Comparison of ENCODE assay signal across 16 mouse cellular contexts in the genomic region with DNA sequence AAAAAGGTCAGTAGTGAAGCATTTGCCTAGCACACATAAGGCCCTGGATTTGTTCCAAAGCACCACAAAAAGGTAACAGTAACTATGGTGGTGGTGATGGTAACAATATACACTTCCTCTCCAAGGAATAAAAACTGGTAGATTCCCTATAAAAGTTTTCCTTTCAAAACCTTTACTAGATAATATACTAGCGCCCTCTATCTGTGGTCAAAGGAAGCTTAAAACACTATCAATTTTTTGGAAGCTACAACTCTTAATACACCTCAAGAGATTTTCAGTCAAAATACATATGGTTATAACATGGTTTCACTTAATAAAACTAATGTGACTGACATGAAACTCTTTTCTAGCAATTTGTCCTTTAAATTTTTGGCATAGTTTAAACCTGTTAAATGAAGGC.
DNase-seq lines count a peak whose midpoint lies in the region; ATAC-seq and TF ChIP-seq lines count a peak whose summit lies in the region.
"Had no signal": no experiment of that assay in that cellular context is flagged by ENCODE, and none has a peak within 500 bp of the region (broad histone marks: within the 10 kb centered on the region; RNA-seq: fewer than 3 reads in every experiment).

No protein-coding gene starts in this region.

- H3K9ac ChIP-seq in heart, adult 2 months (ENCODE audit: low read depth, low read length), result no peak overlapping the region
- no peak overlapping the region for H3K9ac ChIP-seq in lung, embryonic 14.5 days
- H3K9ac ChIP-seq: stomach, embryonic 15.5 days had no signal

- DNase-seq in heart, adult 2 months, result no peak
- DNase-seq in heart, postnatal 4 days, result no peak
- peak; percentile 48 for DNase-seq in lung, embryonic 14.5 days
- DNase-seq in lung, postnatal 36 days, result no peak
- no peak for DNase-seq in spleen, postnatal 36 days (ENCODE audit: low spot score in 2 of 2)
- DNase-seq in kidney, postnatal 25 days, result no peak
- DNase-seq: cerebellum, adult 11 months; gastrocnemius, postnatal 14 days; kidney, postnatal 14 days; layer of hippocampus, postnatal 36 days; thymus, postnatal 14 days had no signal

- no peaks in the 10 kb centered on the region for H3K4me1 ChIP-seq in heart, adult 2 months (ENCODE audit: control insufficient read depth, insufficient read depth, low read length)
- H3K4me1 ChIP-seq in lung, embryonic 14.5 days (ENCODE audit: insufficient read depth), result no peaks in the 10 kb centered on the region
- no peaks in the 10 kb centered on the region for H3K4me1 ChIP-seq in E14TG2a.4 (replicated peaks; ENCODE audit: low read depth, low read length)
- H3K4me1 ChIP-seq: heart, embryonic 10.5 days; stomach, embryonic 15.5 days had no signal

- TF ChIP-seq POLR2A in heart, adult 2 months (IDR thresholded peaks at IDR 0.05; ENCODE audit: insufficient read depth, low read depth, low read length), result no peak

- no peaks in the 10 kb centered on the region for H3K79me2 ChIP-seq in heart, adult 2 months (replicated peaks; ENCODE audit: control insufficient read depth, insufficient read depth, low read length)

- H3K9me3 ChIP-seq in lung, embryonic 14.5 days (ENCODE audit: low read depth, low read length), result no peaks in the 10 kb centered on the region
- H3K9me3 ChIP-seq in E14TG2a.4 (ENCODE audit: low read length), result peaks cover 8% of the 10 kb centered on the region; the same call in 1 of the 2 replicates
- H3K9me3 ChIP-seq: heart, embryonic 10.5 days; stomach, embryonic 15.5 days had no signal

- no peaks in the 10 kb centered on the region; the same call in 1 of the 2 replicates for H3K36me3 ChIP-seq in heart, adult 2 months (ENCODE audit: control insufficient read depth, insufficient read depth, low read length)
- peaks cover 27% of the 10 kb centered on the region; the same call in 1 of the 2 replicates for H3K36me3 ChIP-seq in lung, embryonic 14.5 days (ENCODE audit: insufficient read depth)
- peaks cover 37% of the 10 kb centered on the region for H3K36me3 ChIP-seq in E14TG2a.4 (ENCODE audit: insufficient read depth, low read length)

- H3K4me3 ChIP-seq in heart, adult 2 months, result no peak overlapping the region
- H3K4me3 ChIP-seq in lung, embryonic 14.5 days (ENCODE audit: low read depth, low read length), result no peak overlapping the region
- no peak overlapping the region for H3K4me3 ChIP-seq in E14TG2a.4 (replicated peaks; ENCODE audit: low read length)
- H3K4me3 ChIP-seq: heart, embryonic 10.5 days; stomach, embryonic 15.5 days had no signal

- no peak for TF ChIP-seq EP300 in heart, adult 2 months (IDR thresholded peaks at IDR 0.05; ENCODE audit: insufficient read depth, low read depth, low read length)

- H3K27ac ChIP-seq in heart, adult 2 months, result no peak overlapping the region
- no peak overlapping the region for H3K27ac ChIP-seq in lung, embryonic 14.5 days (ENCODE audit: low read depth)
- H3K27ac ChIP-seq: heart, embryonic 10.5 days; stomach, embryonic 15.5 days had no signal

- no peaks in the 10 kb centered on the region for H3K27me3 ChIP-seq in heart, adult 2 months (ENCODE audit: control insufficient read depth, insufficient read depth, low read length)
- H3K27me3 ChIP-seq in lung, embryonic 14.5 days (ENCODE audit: insufficient read depth, low read length), result no peaks in the 10 kb centered on the region
- H3K27me3 ChIP-seq in E14TG2a.4 (ENCODE audit: insufficient read depth, low read length), result no peaks in the 10 kb centered on the region
- H3K27me3 ChIP-seq: stomach, embryonic 15.5 days had no signal

- intact Hi-C loops in heart, adult 2 months (cut with DNase I), result no loop called here

- no peak overlapping the region for H3K4me2 ChIP-seq in lung, embryonic 14.5 days
- H3K4me2 ChIP-seq: stomach, embryonic 15.5 days had no signal

- peak; percentile 70 for TF ChIP-seq CTCF in heart, adult 2 months (IDR thresholded peaks at IDR 0.05)
- peak; percentile 20; the same call in 1 of the 2 replicates for TF ChIP-seq CTCF in lung, embryonic 14.5 days (IDR thresholded peaks at IDR 0.05; ENCODE audit: low read depth)
- peak; percentile 56 for TF ChIP-seq CTCF in E14TG2a.4 (conservative IDR thresholded peaks at IDR 0.05; ENCODE audit: low read length)

- no peak for ATAC-seq in lung, embryonic 14.5 days (ENCODE audit: insufficient read depth)
- 0 out of 2 replicates have a peak, but pooled peaks have one; percentile 34 for ATAC-seq in megakaryocyte progenitor cell, adult 5-6 weeks (replicated peaks; ENCODE audit: poor library complexity)
- ATAC-seq: intestine, embryonic 16.5 days had no signal

- WGBS in heart, adult 2 months, result 32% methylated on average over 1 of the region's 1 CpGs
- 18% methylated on average over 1 of the region's 1 CpGs for WGBS in lung, embryonic 14.5 days

Comparison
In these comparisons a context has a peak if more than half of its experiments do, and no peak if none do; other contexts are left out.
1. CTCF ChIP-seq: peak in every context shown above with its lines; median percentile 70 in heart, adult 2 months; 56 in E14TG2a.4; 20 in lung, embryonic 14.5 days.